Mouse (Mus musculus): Measurements from ENCODE around the gene Gjb3. TPM values are rescaled to one million over a fixed set of nuclear protein-coding genes. Genes with fewer than 3 reads are reported as not detected.

The Gjb3 gene
- total RNA-seq, 2 experiments from 2014 or later, result 0.36 to 0.41 TPM

GRCm38 (mm10) chr4:127349560-127350300 lies 19.1 kb upstream of the Gjb3 start:
- no peak for DNase-seq (ENCODE audit: extremely low spot score in 1 of 2, low spot score in 2 of 2)
- intact Hi-C loops (cut with DNase I), result no loop called here

- intact Hi-C loops (cut with DNase I), result no loop called here
- no peak for DNase-seq (ENCODE audit: extremely low spot score in 1 of 2, low spot score in 2 of 2)
Observed at GRCm38 (mm10) chr4:127345000-127345399, 14.4 kb upstream of the Gjb3 start.

- DNase-seq (ENCODE audit: extremely low spot score in 1 of 2, low spot score in 2 of 2), result no peak
- intact Hi-C loops (cut with DNase I), result no loop called here
Observed at GRCm38 (mm10) chr4:127341372-127341771, 10.7 kb upstream of the Gjb3 start.

- intact Hi-C loops (cut with DNase I), result no loop called here
Observed at GRCm38 (mm10) chr4:127337668-127338067, 7.0 kb upstream of the Gjb3 start.

GRCm38 (mm10) chr4:127334870-127335504 lies 4.3 kb upstream of the Gjb3 start:
- intact Hi-C loops (cut with DNase I), result no loop called here
- no peak for DNase-seq (ENCODE audit: extremely low spot score in 1 of 2, low spot score in 2 of 2)

More at GRCm38 (mm10) chr4:127337668-127338067, 7.0 kb upstream of the Gjb3 start:
- DNase-seq (ENCODE audit: extremely low spot score in 1 of 2, low spot score in 2 of 2), result no peak

GRCm38 (mm10) chr4:127331171-127331570 lies 527 bp upstream of the Gjb3 start:
- no peak for DNase-seq (ENCODE audit: extremely low spot score in 1 of 2, low spot score in 2 of 2)
- intact Hi-C loops (cut with DNase I), result no loop called here

- DNase-seq (ENCODE audit: extremely low spot score in 1 of 2, low spot score in 2 of 2), result no peak
- intact Hi-C loops (cut with DNase I), result loop anchor here (10.0 kb wide), 2 partner anchors 285 to 775 kb away; partner anchors contain the start of gene Clspn
Observed at GRCm38 (mm10) chr4:127329751-127330150, 893 bp downstream of the Gjb3 start.

- intact Hi-C loops (cut with DNase I), result loop anchor here (10.0 kb wide), 2 partner anchors 284 to 774 kb away; partner anchors contain the start of gene Clspn
Observed at GRCm38 (mm10) chr4:127329046-127329445, 1.6 kb downstream of the Gjb3 start.

GRCm38 (mm10) chr4:127328378-127328777 lies 2.3 kb downstream of the Gjb3 start:
- intact Hi-C loops (cut with DNase I), result loop anchor here (10.0 kb wide), 2 partner anchors 284 to 774 kb away; partner anchors contain the start of gene Clspn
- DNase-seq (ENCODE audit: extremely low spot score in 1 of 2, low spot score in 2 of 2), result no peak

More at GRCm38 (mm10) chr4:127329046-127329445, 1.6 kb downstream of the Gjb3 start:
- DNase-seq (ENCODE audit: extremely low spot score in 1 of 2, low spot score in 2 of 2), result no peak

- intact Hi-C loops (cut with DNase I), result loop anchor here (10.0 kb wide), 2 partner anchors 283 to 773 kb away; partner anchors contain the start of gene Clspn
- DNase-seq (ENCODE audit: extremely low spot score in 1 of 2, low spot score in 2 of 2), result no peak
Observed at GRCm38 (mm10) chr4:127327749-127328148, 2.9 kb downstream of the Gjb3 start.

- DNase-seq (ENCODE audit: extremely low spot score in 1 of 2, low spot score in 2 of 2), result no peak
- intact Hi-C loops (cut with DNase I), result loop anchor here (10.0 kb wide), 2 partner anchors 282 to 772 kb away; partner anchors contain the start of gene Clspn
Observed at GRCm38 (mm10) chr4:127327258-127327657, 3.4 kb downstream of the Gjb3 start.

- intact Hi-C loops (cut with DNase I), result loop anchor here (10.0 kb wide), 2 partner anchors 280 to 770 kb away; partner anchors contain the start of gene Clspn
- no peak for DNase-seq (ENCODE audit: extremely low spot score in 1 of 2, low spot score in 2 of 2)
Observed at GRCm38 (mm10) chr4:127325276-127325675, 5.4 kb downstream of the Gjb3 start.

GRCm38 (mm10) chr4:127324759-127325158 lies 5.9 kb downstream of the Gjb3 start:
- intact Hi-C loops (cut with DNase I), result loop anchor here (10.0 kb wide), 2 partner anchors 280 to 770 kb away; partner anchors contain the start of gene Clspn
- peak; percentile 64 to 84 for DNase-seq (ENCODE audit: extremely low spot score in 1 of 2, low spot score in 2 of 2)

- intact Hi-C loops (cut with DNase I), result loop anchor here (10.0 kb wide), 2 partner anchors 279 to 769 kb away; partner anchors contain the start of gene Clspn
- no peak for DNase-seq (ENCODE audit: extremely low spot score in 1 of 2, low spot score in 2 of 2)
Observed at GRCm38 (mm10) chr4:127324296-127324695, 6.3 kb downstream of the Gjb3 start.

GRCm38 (mm10) chr4:127323651-127324050 lies 7.0 kb downstream of the Gjb3 start:
- intact Hi-C loops (cut with DNase I), result loop anchor here (10.0 kb wide), 2 partner anchors 279 to 769 kb away; partner anchors contain the start of gene Clspn
- no peak for DNase-seq (ENCODE audit: extremely low spot score in 1 of 2, low spot score in 2 of 2)

GRCm38 (mm10) chr4:127319613-127320012 lies 11.0 kb downstream of the Gjb3 start:
- intact Hi-C loops (cut with DNase I), result loop anchor here (10.0 kb wide), 3 partner anchors 165 to 765 kb away; partner anchors contain the start of gene Clspn
- DNase-seq (ENCODE audit: extremely low spot score in 1 of 2, low spot score in 2 of 2), result peak; percentile 52 to 73

GRCm38 (mm10) chr4:127317143-127317542 lies 13.5 kb downstream of the Gjb3 start:
- intact Hi-C loops (cut with DNase I), result loop anchor here (10.0 kb wide), 1 partner anchor 162 kb away; no protein-coding TSS in a partner anchor
- DNase-seq (ENCODE audit: extremely low spot score in 1 of 2, low spot score in 2 of 2), result no peak

GRCm38 (mm10) chr4:127315753-127316152 lies 14.9 kb downstream of the Gjb3 start:
- intact Hi-C loops (cut with DNase I), result loop anchor here (2.0 to 10.0 kb wide), 2 partner anchors 63 to 161 kb away; no protein-coding TSS in a partner anchor

GRCm38 (mm10) chr4:127314585-127314984 lies 16.1 kb downstream of the Gjb3 start:
- no peak for DNase-seq (ENCODE audit: extremely low spot score in 1 of 2, low spot score in 2 of 2)
- intact Hi-C loops (cut with DNase I), result loop anchor here (2.0 to 10.0 kb wide), 2 partner anchors 62 to 160 kb away; no protein-coding TSS in a partner anchor

More at GRCm38 (mm10) chr4:127315753-127316152, 14.9 kb downstream of the Gjb3 start:
- DNase-seq (ENCODE audit: extremely low spot score in 1 of 2, low spot score in 2 of 2), result peak in 1 of 2 experiments; percentile 60
